Mouse (Mus musculus) right cerebral cortex, postnatal 36 days (tissue): ENCODE data around the gene Ogfod2.

Experiments used
- DNase-seq, 2 experiments: peaks; one replicate each; pipeline ENCODE4 v3.0.0; 2022; ENCODE audit warnings: low spot score in 2 of 2, mixed read lengths in 1 of 2

The Ogfod2 gene

DNA sequence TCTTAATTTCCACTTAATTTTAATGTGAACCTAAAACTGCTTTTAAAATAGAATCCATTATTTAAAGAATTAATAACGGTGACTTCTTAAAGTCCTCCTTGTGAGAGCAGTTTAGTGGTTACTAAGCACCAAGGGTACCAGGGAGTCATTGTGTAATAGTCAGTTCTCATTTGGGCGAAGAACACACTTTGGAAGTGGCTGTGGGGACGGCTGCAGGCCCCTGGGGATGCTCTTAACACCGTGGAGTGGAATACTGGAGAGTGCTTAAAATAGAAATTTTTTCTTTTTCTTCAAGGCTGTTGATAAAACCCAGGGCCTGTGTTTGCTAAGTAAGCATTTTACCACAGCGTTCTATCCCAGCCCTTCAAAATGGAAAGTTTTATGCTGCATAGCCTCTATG is 43.8 kb downstream of the Ogfod2 start:
- DNase-seq: no peak

DNA sequence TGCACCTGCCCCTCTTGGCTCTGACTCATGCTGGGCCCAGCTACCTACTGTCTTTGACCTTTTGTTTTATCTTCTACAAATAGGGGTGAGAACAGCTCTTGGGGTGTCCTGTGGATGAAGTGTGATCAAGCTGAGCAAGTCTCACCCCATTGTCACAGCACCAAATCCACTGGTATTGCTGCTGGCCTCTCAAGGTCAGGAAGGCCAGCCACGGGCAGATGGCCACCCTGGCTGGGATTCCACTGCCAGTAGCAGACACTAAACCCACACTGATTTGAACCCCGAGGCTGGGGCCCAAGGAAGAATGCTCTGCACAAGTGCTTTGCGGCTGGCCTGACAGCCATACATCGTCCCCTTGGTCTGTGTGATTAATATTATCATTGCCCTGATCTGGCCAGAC is 46.2 kb downstream of the Ogfod2 start:
- no peak for DNase-seq

- no peak for DNase-seq
Measured at GRCm38 (mm10) chr5:124159453-124159852, 47.4 kb downstream of the Ogfod2 start.

DNA sequence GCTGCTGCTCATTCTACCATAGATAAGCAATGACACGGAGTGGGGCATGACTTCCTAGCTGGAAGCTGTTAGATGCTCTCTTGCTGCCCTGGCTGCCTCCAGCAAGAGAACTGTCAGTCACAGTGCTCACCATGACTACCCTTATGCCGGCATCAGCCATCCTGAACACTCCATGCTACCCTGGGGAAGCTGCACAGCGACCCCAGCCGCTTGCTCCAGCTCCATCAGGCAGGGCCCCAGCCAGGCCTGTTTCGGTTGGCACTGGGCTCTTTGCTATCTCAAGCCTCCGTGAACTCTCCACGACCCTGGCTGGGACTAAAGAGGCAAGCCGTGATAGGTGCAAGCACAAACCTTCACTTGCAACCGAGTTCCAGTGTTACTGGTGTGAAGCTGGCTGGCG is 49.7 kb downstream of the Ogfod2 start:
- DNase-seq: no peak

DNA sequence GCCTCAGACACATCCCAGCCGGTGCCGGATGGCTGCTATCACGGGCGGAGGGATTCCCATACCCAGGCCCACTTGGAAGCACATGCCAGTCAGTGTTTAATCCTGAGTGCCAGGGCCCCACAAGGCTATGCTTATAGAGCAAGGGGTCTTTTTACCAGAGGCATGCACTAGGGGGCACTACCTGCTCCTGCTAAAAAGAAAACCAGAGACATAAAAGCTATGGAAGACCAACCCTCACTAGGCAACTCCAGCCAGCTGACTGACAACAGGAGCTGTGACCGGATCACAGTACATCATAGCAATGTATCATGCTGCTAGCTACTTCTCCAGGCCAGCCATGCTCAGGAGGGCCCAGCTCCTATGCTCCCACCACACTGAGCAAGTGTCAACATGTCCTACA is 50.5 kb downstream of the Ogfod2 start:
- DNase-seq: peak in 1 of 2 experiments; percentile 43

GRCm38 (mm10) chr5:124163445-124163844 is 51.3 kb downstream of the Ogfod2 start:
- DNase-seq: no peak
